Mouse (Mus musculus) heart, embryonic 13.5 days (tissue): ENCODE results near the gene Srd5a3. TPM values are rescaled to one million over a fixed set of nuclear protein-coding genes. Genes with fewer than 3 reads are reported as not detected.

Source experiments
- ATAC-seq: fragments of 200-750 bp; cut with Nextera tagmentation; 2 replicates; pipeline ENCODE4 v1.8.0; 2017; ENCODE audit warnings: moderate TSS enrichment; ENCODE audit not compliant: insufficient number of reproducible peaks, low FRiP score, low TSS enrichment; ENCODE audit errors: extremely low read depth
- H3K27ac ChIP-seq: fragments of 300-500 bp; sonication (generic); replicated peaks from 2 replicates; pipeline ENCODE4 v1.5.1; 2015; ENCODE audit warnings: moderate library complexity, mild to moderate bottlenecking, inconsistent platforms
- H3K27me3 ChIP-seq: fragments of 300-500 bp; sonication (generic); replicated peaks from 2 replicates; pipeline ENCODE4 v1.6.1; 2015; ENCODE audit warnings: mild to moderate bottlenecking, inconsistent platforms
- H3K36me3 ChIP-seq: fragments of 300-500 bp; sonication (generic); 2 replicates; pipeline ENCODE4 v1.6.1; 2015; ENCODE audit warnings: mild to moderate bottlenecking, inconsistent platforms
- H3K4me1 ChIP-seq: fragments of 300-500 bp; sonication (generic); 2 replicates; pipeline ENCODE4 v1.6.1; 2015; ENCODE audit warnings: inconsistent platforms
- H3K4me2 ChIP-seq: fragments of 300-500 bp; sonication (generic); 2 replicates; pipeline ENCODE4 v1.6.1; 2015; ENCODE audit warnings: inconsistent platforms, mild to moderate bottlenecking, moderate library complexity
- H3K4me3 ChIP-seq: fragments of 300-500 bp; sonication (generic); 2 replicates; pipeline ENCODE4 v1.5.1; 2015; ENCODE audit warnings: moderate library complexity, mild to moderate bottlenecking, inconsistent platforms
- H3K9ac ChIP-seq: fragments of 300-500 bp; sonication (generic); 2 replicates; pipeline ENCODE4 v1.6.1; 2015; ENCODE audit warnings: inconsistent platforms, mild to moderate bottlenecking, moderate library complexity
- H3K9me3 ChIP-seq: fragments of 300-500 bp; sonication (generic); 2 replicates; pipeline ENCODE4 v1.6.1; 2016; ENCODE audit warnings: inconsistent platforms
- WGBS: fragments of 180-500 bp; shearing (Covaris S2); methylation state at CpG from one replicate; pipeline ENCODE4 v1.1.7; 2015; ENCODE audit warnings: mixed read lengths; 5-methylcytosine and 5-hydroxymethylcytosine counted together
- polyA plus RNA-seq: library from polyadenylated mRNA; unstranded; fragments of >200 nt; fragmentation: Nextera tagmentation; extraction: Ambion mirVana; gene quantifications from 2 replicates; pipeline ENCODE4 v1.2.1, GENCODE M21; 2015

Srd5a3 gene
- polyA plus RNA-seq, 1 experiment from 2014 or later, result 27.7 TPM

- no peak overlapping the region for H3K4me3 ChIP-seq
- no peaks in the 10 kb centered on the region for H3K27me3 ChIP-seq
- 0 out of 2 replicates have a peak overlapping the region, but pooled peaks have one; percentile 36 for H3K27ac ChIP-seq
- H3K4me2 ChIP-seq, result peak overlapping the region; percentile 33
- ATAC-seq, result no peak
- no peak overlapping the region for H3K9ac ChIP-seq
- H3K9me3 ChIP-seq, result no peaks in the 10 kb centered on the region
- peaks cover 58% of the 10 kb centered on the region for H3K4me1 ChIP-seq
- H3K36me3 ChIP-seq, result peaks cover 39% of the 10 kb centered on the region
- 50% methylated on average over 6 of the region's 6 CpGs for WGBS
Observed at GRCm38 (mm10) chr5:76194377-76194945, 54.4 kb downstream of the Srd5a3 start.

- no peak overlapping the region for H3K4me2 ChIP-seq
- H3K9me3 ChIP-seq, result no peaks in the 10 kb centered on the region
- no peaks in the 10 kb centered on the region for H3K27me3 ChIP-seq
- H3K4me3 ChIP-seq, result no peak overlapping the region
- no peak overlapping the region for H3K27ac ChIP-seq
- H3K9ac ChIP-seq, result no peak overlapping the region
- peaks cover 75% of the 10 kb centered on the region for H3K36me3 ChIP-seq
- ATAC-seq, result no peak
- peaks cover 15% of the 10 kb centered on the region for H3K4me1 ChIP-seq
- WGBS, result 85% methylated on average over 13 of the region's 13 CpGs
Observed at GRCm38 (mm10) chr5:76199346-76199745, 59.3 kb downstream of the Srd5a3 start.

GRCm38 (mm10) chr5:76203171-76203570 lies 63.1 kb downstream of the Srd5a3 start:
- Histone ChIP-seq H3K9ac (no peak overlapping the region), H3K36me3 (peaks cover 87% of the 10 kb centered on the region), H3K4me2 (no peak overlapping the region), H3K4me1 (0 out of 2 replicates have a peak, but pooled peaks cover 5% of the 10 kb centered on the region), H3K4me3 (no peak overlapping the region), H3K9me3 (no peaks in the 10 kb centered on the region), H3K27me3 (no peaks in the 10 kb centered on the region), H3K27ac (no peak overlapping the region)
- ATAC-seq, result no peak
- WGBS, result 63% methylated on average over 3 of the region's 3 CpGs

Other genes with a start within 250 kb of the Srd5a3 start
- 32.7 and 35.0 TPM in 2 replicates for gene Kdr, start 161.8 kb upstream of the Srd5a3 start, polyA plus RNA-seq
- gene Tmem165, start 43.6 kb downstream of the Srd5a3 start, polyA plus RNA-seq, result 68.8 and 72.7 TPM in 2 replicates
- gene Clock, start 164.5 kb downstream of the Srd5a3 start, polyA plus RNA-seq, result 8.3 and 8.4 TPM in 2 replicates
- gene Pdcl2, start 190.9 kb downstream of the Srd5a3 start, polyA plus RNA-seq, result not detected in 2 replicates
- gene Nmu, start 223.5 kb downstream of the Srd5a3 start, polyA plus RNA-seq, result not detected in 2 replicates